Mouse (Mus musculus): Measurements from ENCODE around the gene Vcp.

GRCm38 (mm10) chr4:42941396-42941795, 58.9 kb downstream of the Vcp start:
- no peak for TF ChIP-seq CTCF (IDR thresholded peaks at IDR 0.05; ENCODE audit: low read depth, low read length)
- no peak for TF ChIP-seq POLR2A (IDR thresholded peaks at IDR 0.05; ENCODE audit: borderline replicate concordance, low read depth, low read length)
